Mouse (Mus musculus) lung, embryonic 14.5 days (tissue): ENCODE results near the gene Olfr221. TPM values are rescaled to one million over a fixed set of nuclear protein-coding genes. Genes with fewer than 3 reads are reported as not detected.

Experiments used
- ATAC-seq: fragments of 200-750 bp; cut with Nextera tagmentation; 2 replicates; pipeline ENCODE4 v1.8.0; 2017; ENCODE audit warnings: mild to moderate bottlenecking, moderate TSS enrichment, moderate library complexity; ENCODE audit not compliant: insufficient read depth
- DNase-seq: peaks from one replicate; pipeline ENCODE4 v3.0.0-alpha.2; 2015
- H3K27ac ChIP-seq: fragments of 300-500 bp; sonication (generic); 2 replicates; pipeline ENCODE4 v1.5.1; 2014; ENCODE audit warnings: low read depth, mild to moderate bottlenecking, moderate library complexity
- H3K27me3 ChIP-seq: fragments of 300-500 bp; sonication (generic); 2 replicates; pipeline ENCODE4 v1.6.1; 2014; ENCODE audit warnings: low read length, control low read depth; ENCODE audit not compliant: insufficient read depth
- H3K36me3 ChIP-seq: fragments of 300-500 bp; sonication (generic); 2 replicates; pipeline ENCODE4 v1.6.1; 2014; ENCODE audit warnings: control low read depth; ENCODE audit not compliant: insufficient read depth
- H3K4me1 ChIP-seq: fragments of 300-500 bp; sonication (generic); 2 replicates; pipeline ENCODE4 v1.6.1; 2014; ENCODE audit warnings: antibody characterized with exemption, control low read depth; ENCODE audit not compliant: insufficient read depth
- H3K4me2 ChIP-seq: fragments of 300-500 bp; sonication (generic); 2 replicates; pipeline ENCODE4 v1.6.1; 2014; ENCODE audit warnings: mild to moderate bottlenecking
- H3K4me3 ChIP-seq: fragments of 300-500 bp; sonication (generic); 2 replicates; pipeline ENCODE4 v1.5.1; 2014; ENCODE audit warnings: low read depth, low read length
- H3K9ac ChIP-seq: fragments of 300-500 bp; sonication (generic); 2 replicates; pipeline ENCODE4 v1.6.1; 2014
- H3K9me3 ChIP-seq: fragments of 300-500 bp; sonication (generic); 2 replicates; pipeline ENCODE4 v1.6.1; 2016; ENCODE audit warnings: low read depth, low read length, control low read depth
- CTCF ChIP-seq: IDR thresholded peaks from 2 replicates; pipeline ENCODE4 v1.5.1; 2016; ENCODE audit warnings: antibody characterized with exemption, low read depth
- WGBS: fragments of 180-500 bp; shearing (Covaris S2); extraction: QIAGEN DNeasy Blood & Tissue Kit; methylation state at CpG from one replicate; pipeline ENCODE4 v1.1.7; 2014; 5-methylcytosine and 5-hydroxymethylcytosine counted together
- polyA plus RNA-seq: library from polyadenylated mRNA; unstranded; fragments of >200 nt; fragmentation: Nextera tagmentation; extraction: Ambion mirVana; gene quantifications from 2 replicates; pipeline ENCODE4 v1.2.1, GENCODE M21; 2014

Gene Olfr221
- polyA plus RNA-seq, 1 experiment from 2014 or later: not detected

- H3K4me3 ChIP-seq: peak overlapping the region; percentile 61
- peak; percentile 29 for DNase-seq
- TF ChIP-seq CTCF: no peak
- WGBS: 2% methylated on average over 24 of the region's 80 CpGs
- no peaks in the 10 kb centered on the region for H3K9me3 ChIP-seq
- H3K4me2 ChIP-seq: peak overlapping the region; percentile 69
- H3K27ac ChIP-seq: peak overlapping the region; percentile 93
- H3K36me3 ChIP-seq: peaks cover 8% of the 10 kb centered on the region; the same call in 1 of the 2 replicates
- H3K27me3 ChIP-seq: no peaks in the 10 kb centered on the region
- ATAC-seq: peak; percentile 30
- H3K4me1 ChIP-seq: peaks cover 22% of the 10 kb centered on the region
- peak overlapping the region; percentile 80 for H3K9ac ChIP-seq
Observed at GRCm38 (mm10) chr14:52014271-52014760, 27.9 kb downstream of the Olfr221 start.

GRCm38 (mm10) chr14:52013771-52014219 is 28.5 kb downstream of the Olfr221 start:
- Histone ChIP-seq H3K9me3 (no peaks in the 10 kb centered on the region), H3K4me3 (peak overlapping the region; percentile 61), H3K9ac (peak overlapping the region; percentile 80), H3K4me1 (peaks cover 23% of the 10 kb centered on the region), H3K36me3 (peaks cover 13% of the 10 kb centered on the region; the same call in 1 of the 2 replicates), H3K4me2 (peak overlapping the region; percentile 69), H3K27ac (peak overlapping the region; percentile 93), H3K27me3 (no peaks in the 10 kb centered on the region)
- ATAC-seq (peak; percentile 21; the same call in 1 of the 2 replicates), DNase-seq (peak; percentile 61)
- WGBS: 4% methylated on average over 14 of the region's 24 CpGs
- no peak for TF ChIP-seq CTCF

GRCm38 (mm10) chr14:52013021-52013610 is 29.1 kb downstream of the Olfr221 start:
- Histone ChIP-seq H3K9me3 (no peaks in the 10 kb centered on the region), H3K4me1 (peaks cover 23% of the 10 kb centered on the region), H3K4me2 (peak overlapping the region; percentile 69), H3K27me3 (no peaks in the 10 kb centered on the region), H3K9ac (peak overlapping the region; percentile 80), H3K36me3 (peaks cover 20% of the 10 kb centered on the region), H3K4me3 (peak overlapping the region; percentile 61), H3K27ac (peak overlapping the region; percentile 93; the same call in 1 of the 2 replicates)
- no peak for TF ChIP-seq CTCF
- DNase-seq (no peak), ATAC-seq (no peak)
- 53% methylated on average over 8 of the region's 8 CpGs for WGBS

GRCm38 (mm10) chr14:52012553-52012952 is 29.7 kb downstream of the Olfr221 start:
- TF ChIP-seq CTCF: no peak
- H3K36me3 ChIP-seq: peaks cover 22% of the 10 kb centered on the region
- no peak overlapping the region for H3K4me2 ChIP-seq
- H3K4me3 ChIP-seq: no peak overlapping the region
- no peak overlapping the region for H3K27ac ChIP-seq
- no peaks in the 10 kb centered on the region for H3K9me3 ChIP-seq
- H3K9ac ChIP-seq: no peak overlapping the region
- no peak for DNase-seq
- WGBS: 78% methylated on average over 5 of the region's 5 CpGs
- H3K27me3 ChIP-seq: no peaks in the 10 kb centered on the region
- peaks cover 23% of the 10 kb centered on the region for H3K4me1 ChIP-seq
- no peak for ATAC-seq

GRCm38 (mm10) chr14:52012085-52012484 is 30.2 kb downstream of the Olfr221 start:
- no peak overlapping the region for H3K9ac ChIP-seq
- peaks cover 23% of the 10 kb centered on the region for H3K4me1 ChIP-seq
- DNase-seq (no peak), ATAC-seq (no peak)
- H3K27ac ChIP-seq: no peak overlapping the region
- H3K4me3 ChIP-seq: no peak overlapping the region
- H3K27me3 ChIP-seq: no peaks in the 10 kb centered on the region
- H3K4me2 ChIP-seq: no peak overlapping the region
- WGBS: 70% methylated on average over 4 of the region's 4 CpGs
- peaks cover 24% of the 10 kb centered on the region for H3K36me3 ChIP-seq
- TF ChIP-seq CTCF: no peak
- H3K9me3 ChIP-seq: no peaks in the 10 kb centered on the region

GRCm38 (mm10) chr14:52011683-52012082 is 30.6 kb downstream of the Olfr221 start:
- no peak for TF ChIP-seq CTCF
- Histone ChIP-seq H3K4me3 (no peak overlapping the region), H3K27ac (no peak overlapping the region), H3K9ac (no peak overlapping the region), H3K9me3 (no peaks in the 10 kb centered on the region), H3K4me1 (peaks cover 23% of the 10 kb centered on the region), H3K36me3 (peaks cover 24% of the 10 kb centered on the region), H3K4me2 (no peak overlapping the region), H3K27me3 (no peaks in the 10 kb centered on the region)
- ATAC-seq: no peak
- DNase-seq: no peak
- 61% methylated on average over 1 of the region's 1 CpGs for WGBS

- H3K36me3 ChIP-seq: peaks cover 35% of the 10 kb centered on the region
- peaks cover 16% of the 10 kb centered on the region for H3K4me1 ChIP-seq
- H3K9me3 ChIP-seq: no peaks in the 10 kb centered on the region
- peak overlapping the region; percentile 23 for H3K9ac ChIP-seq
- 0 out of 2 replicates have a peak, but pooled peaks have one; percentile 5 for ATAC-seq
- WGBS: 6% methylated on average over 9 of the region's 9 CpGs
- peak; percentile 58 for DNase-seq
- H3K4me2 ChIP-seq: peak overlapping the region; percentile 52
- no peaks in the 10 kb centered on the region for H3K27me3 ChIP-seq
- H3K4me3 ChIP-seq: peak overlapping the region; percentile 2; the same call in 1 of the 2 replicates
- H3K27ac ChIP-seq: peak overlapping the region; percentile 42; the same call in 1 of the 2 replicates
- no peak for TF ChIP-seq CTCF
Observed at GRCm38 (mm10) chr14:52010446-52011111, 31.7 kb downstream of the Olfr221 start.
